Mouse (Mus musculus) hindbrain, embryonic 11.5 days (tissue): ENCODE data around the gene Cryzl2. TPM values are rescaled to one million over a fixed set of nuclear protein-coding genes. Genes with fewer than 3 reads are reported as not detected.

Experiments
- ATAC-seq: fragments of 200-750 bp; cut with Nextera tagmentation; 2 replicates; pipeline ENCODE4 v1.8.0; 2017; ENCODE audit warnings: mild to moderate bottlenecking, moderate TSS enrichment, moderate library complexity; ENCODE audit not compliant: low FRiP score
- DNase-seq: peaks from one replicate; pipeline ENCODE4 v3.0.0-alpha.2; 2015; ENCODE audit warnings: low spot score
- H3K27ac ChIP-seq: fragments of 300-500 bp; sonication (generic); 2 replicates; pipeline ENCODE4 v1.5.1; 2014; ENCODE audit warnings: mild to moderate bottlenecking, low read depth, low read length
- H3K27me3 ChIP-seq: fragments of 300-500 bp; sonication (generic); 2 replicates; pipeline ENCODE4 v1.6.1; 2014; ENCODE audit warnings: mild to moderate bottlenecking, low read length, moderate library complexity, mixed read lengths; ENCODE audit not compliant: control insufficient read depth, insufficient read depth
- H3K36me3 ChIP-seq: fragments of 300-500 bp; sonication (generic); 2 replicates; pipeline ENCODE4 v1.6.1; 2014; ENCODE audit warnings: mild to moderate bottlenecking, low read length, moderate library complexity, mixed read lengths; ENCODE audit not compliant: control insufficient read depth, insufficient read depth
- H3K4me1 ChIP-seq: fragments of 300-500 bp; sonication (generic); replicated peaks from 2 replicates; pipeline ENCODE4 v1.6.1; 2014; ENCODE audit warnings: low read length, mixed read lengths; ENCODE audit not compliant: control insufficient read depth, insufficient read depth
- H3K4me2 ChIP-seq: fragments of 300-500 bp; sonication (generic); replicated peaks from 2 replicates; pipeline ENCODE4 v1.6.1; 2014; ENCODE audit warnings: mild to moderate bottlenecking, low read depth, low read length
- H3K4me3 ChIP-seq: fragments of 300-500 bp; sonication (generic); 2 replicates; pipeline ENCODE4 v1.5.1; 2014; ENCODE audit warnings: low read depth, low read length
- H3K9ac ChIP-seq: fragments of 300-500 bp; sonication (generic); 2 replicates; pipeline ENCODE4 v1.6.1; 2014; ENCODE audit warnings: low read depth, low read length
- H3K9me3 ChIP-seq: fragments of 300-500 bp; sonication (generic); 2 replicates; pipeline ENCODE4 v1.6.1; 2016; ENCODE audit warnings: low read length; ENCODE audit not compliant: control insufficient read depth
- WGBS: fragments of 180-500 bp; shearing (Covaris S2); extraction: QIAGEN DNeasy Blood & Tissue Kit; methylation state at CpG from one replicate; pipeline ENCODE4 v1.1.7; 2014; 5-methylcytosine and 5-hydroxymethylcytosine counted together
- polyA plus RNA-seq: library from polyadenylated mRNA; unstranded; fragments of >200 nt; fragmentation: Nextera tagmentation; extraction: Ambion mirVana; gene quantifications from 2 replicates; pipeline ENCODE4 v1.2.1, GENCODE M21; 2014

Gene Cryzl2
- polyA plus RNA-seq, 1 experiment from 2014 or later, result 8.8 TPM

GRCm38 (mm10) chr1:157447142-157447541 lies 11.2 kb upstream of the Cryzl2 start:
- H3K27ac ChIP-seq, result no peak overlapping the region; the same call in 1 of the 2 replicates
- no peaks in the 10 kb centered on the region for H3K27me3 ChIP-seq
- 41% methylated on average over 4 of the region's 4 CpGs for WGBS
- H3K9ac ChIP-seq, result no peak overlapping the region
- H3K4me3 ChIP-seq, result no peak overlapping the region
- DNase-seq (no peak), ATAC-seq (no peak)
- no peaks in the 10 kb centered on the region for H3K9me3 ChIP-seq
- no peaks in the 10 kb centered on the region for H3K36me3 ChIP-seq
- H3K4me2 ChIP-seq, result no peak overlapping the region
- peaks cover 7% of the 10 kb centered on the region; the same call in 1 of the 2 replicates for H3K4me1 ChIP-seq

GRCm38 (mm10) chr1:157448164-157448804 lies 10.1 kb upstream of the Cryzl2 start:
- H3K9me3 ChIP-seq, result no peaks in the 10 kb centered on the region
- DNase-seq (no peak), ATAC-seq (no peak)
- H3K4me3 ChIP-seq, result no peak overlapping the region
- H3K36me3 ChIP-seq, result no peaks in the 10 kb centered on the region
- no peak overlapping the region for H3K9ac ChIP-seq
- H3K27me3 ChIP-seq, result no peaks in the 10 kb centered on the region
- H3K27ac ChIP-seq, result no peak overlapping the region
- no peak overlapping the region for H3K4me2 ChIP-seq
- WGBS, result 37% methylated on average over 7 of the region's 7 CpGs
- H3K4me1 ChIP-seq, result peaks cover 7% of the 10 kb centered on the region; the same call in 1 of the 2 replicates

- ATAC-seq (no peak), DNase-seq (no peak)
- WGBS, result 80% methylated on average over 5 of the region's 5 CpGs
- Histone ChIP-seq H3K27me3 (no peaks in the 10 kb centered on the region), H3K4me1 (peaks cover 7% of the 10 kb centered on the region; the same call in 1 of the 2 replicates), H3K9ac (no peak overlapping the region), H3K27ac (no peak overlapping the region), H3K36me3 (no peaks in the 10 kb centered on the region), H3K4me2 (no peak overlapping the region), H3K4me3 (no peak overlapping the region), H3K9me3 (no peaks in the 10 kb centered on the region)
Observed at GRCm38 (mm10) chr1:157448805-157449188, 9.6 kb upstream of the Cryzl2 start.

- peaks cover 7% of the 10 kb centered on the region; the same call in 1 of the 2 replicates for H3K4me1 ChIP-seq
- 15% methylated on average over 10 of the region's 10 CpGs for WGBS
- ATAC-seq (no peak), DNase-seq (no peak)
- no peaks in the 10 kb centered on the region for H3K27me3 ChIP-seq
- no peak overlapping the region for H3K27ac ChIP-seq
- no peak overlapping the region for H3K9ac ChIP-seq
- H3K4me3 ChIP-seq, result no peak overlapping the region
- no peaks in the 10 kb centered on the region for H3K9me3 ChIP-seq
- H3K4me2 ChIP-seq, result no peak overlapping the region
- H3K36me3 ChIP-seq, result no peaks in the 10 kb centered on the region
Observed at GRCm38 (mm10) chr1:157449532-157449931, 8.8 kb upstream of the Cryzl2 start.

- WGBS, result 10% methylated on average over 21 of the region's 21 CpGs
- H3K4me2 ChIP-seq, result peak overlapping the region; percentile 35
- ATAC-seq (no peak), DNase-seq (peak; percentile 50)
- H3K4me1 ChIP-seq, result peaks cover 7% of the 10 kb centered on the region; the same call in 1 of the 2 replicates
- H3K9ac ChIP-seq, result no peak overlapping the region
- H3K36me3 ChIP-seq, result no peaks in the 10 kb centered on the region
- no peaks in the 10 kb centered on the region for H3K9me3 ChIP-seq
- H3K27ac ChIP-seq, result no peak overlapping the region
- no peaks in the 10 kb centered on the region for H3K27me3 ChIP-seq
- no peak overlapping the region for H3K4me3 ChIP-seq
Observed at GRCm38 (mm10) chr1:157449981-157450636, 8.3 kb upstream of the Cryzl2 start.

GRCm38 (mm10) chr1:157452284-157452683 lies 6.1 kb upstream of the Cryzl2 start:
- DNase-seq (no peak), ATAC-seq (no peak)
- Histone ChIP-seq H3K27me3 (no peaks in the 10 kb centered on the region), H3K4me1 (peaks cover 7% of the 10 kb centered on the region; the same call in 1 of the 2 replicates), H3K4me3 (no peak overlapping the region), H3K9me3 (no peaks in the 10 kb centered on the region), H3K4me2 (no peak overlapping the region), H3K36me3 (no peaks in the 10 kb centered on the region), H3K27ac (no peak overlapping the region), H3K9ac (no peak overlapping the region)
- WGBS, result 87% methylated on average over 3 of the region's 3 CpGs

GRCm38 (mm10) chr1:157452759-157453549 lies 5.4 kb upstream of the Cryzl2 start:
- peak; percentile 71 for ATAC-seq

GRCm38 (mm10) chr1:157454876-157455275 lies 3.5 kb upstream of the Cryzl2 start:
- no peaks in the 10 kb centered on the region for H3K36me3 ChIP-seq
- 74% methylated on average over 6 of the region's 6 CpGs for WGBS
- H3K27ac ChIP-seq, result no peak overlapping the region
- peaks cover 7% of the 10 kb centered on the region for H3K4me1 ChIP-seq
- no peak overlapping the region for H3K4me2 ChIP-seq
- no peaks in the 10 kb centered on the region for H3K27me3 ChIP-seq
- H3K4me3 ChIP-seq, result no peak overlapping the region
- no peak overlapping the region for H3K9ac ChIP-seq
- no peak for DNase-seq
- ATAC-seq, result no peak
- H3K9me3 ChIP-seq, result no peaks in the 10 kb centered on the region

More at GRCm38 (mm10) chr1:157452759-157453549, 5.4 kb upstream of the Cryzl2 start:
- WGBS, result 43% methylated on average over 5 of the region's 5 CpGs
- H3K4me2 ChIP-seq, result no peak overlapping the region
- H3K27me3 ChIP-seq, result no peaks in the 10 kb centered on the region
- no peak for DNase-seq
- H3K27ac ChIP-seq, result 0 out of 2 replicates have a peak overlapping the region, but pooled peaks have one; percentile 19
- no peak overlapping the region for H3K9ac ChIP-seq
- no peaks in the 10 kb centered on the region for H3K9me3 ChIP-seq
- H3K4me1 ChIP-seq, result peaks cover 5% of the 10 kb centered on the region; the same call in 1 of the 2 replicates
- H3K36me3 ChIP-seq, result no peaks in the 10 kb centered on the region
- no peak overlapping the region for H3K4me3 ChIP-seq
